In genomic region chr9:117903025-117903424, GRCm38 (mm10) we compare ENCODE assay signal across 9 mouse cellular contexts.
A peak's percentile ranks its signal among the peaks of the same experiment; 100 is the strongest.
DNase-seq lines count a peak whose midpoint lies in the region; ATAC-seq and TF ChIP-seq lines count a peak whose summit lies in the region.
"Had no signal": no experiment of that assay in that cellular context is flagged by ENCODE, and none has a peak within 500 bp of the region (broad histone marks: within the 10 kb centered on the region; RNA-seq: fewer than 3 reads in every experiment).

No protein-coding gene starts in this region.

- TF ChIP-seq EP300 in MEL (IDR thresholded peaks at IDR 0.05; ENCODE audit: low read depth in 1 of 2, low read length in 2 of 2): no peak

- TF ChIP-seq CTCF in forebrain, postnatal 0 days (IDR thresholded peaks at IDR 0.05; ENCODE audit: low read depth): peak; percentile 74
- TF ChIP-seq CTCF in MEL (IDR thresholded peaks at IDR 0.05 in 2 of 3, conservative IDR thresholded peaks at IDR 0.05 in 1 of 3; ENCODE audit: control insufficient read depth in 1 of 3, insufficient read depth in 1 of 3, low read depth in 2 of 3, low read length in 3 of 3, poor library complexity in 1 of 3, severe bottlenecking in 1 of 3): peak in 2 of 3 experiments; percentile 56 to 70; a peak in 4 of 6 replicates

- H3K79me2 ChIP-seq in MEL (ENCODE audit: control insufficient read depth, insufficient read depth, low read length, poor library complexity): no peaks in the 10 kb centered on the region

- 63% methylated on average over 4 of the region's 4 CpGs for WGBS in forebrain, postnatal 0 days
- WGBS in forebrain, embryonic 15.5 days: 64% methylated on average over 4 of the region's 4 CpGs
- 64% methylated on average over 4 of the region's 4 CpGs for WGBS in hindbrain, embryonic 16.5 days
- WGBS in midbrain, embryonic 14.5 days: 64% methylated on average over 4 of the region's 4 CpGs

- intact Hi-C loops in left cerebral cortex, postnatal 25 days (cut with DNase I): loop anchor here (2.0 to 5.0 kb wide), 2 partner anchors 64 to 134 kb away; no protein-coding TSS in a partner anchor

- peak; percentile 75 for TF ChIP-seq RAD21 in MEL (IDR thresholded peaks at IDR 0.05; ENCODE audit: low read depth, low read length)

- H3K4me2 ChIP-seq in forebrain, postnatal 0 days (ENCODE audit: low read depth): no peak overlapping the region
- H3K4me2 ChIP-seq in forebrain, embryonic 15.5 days (replicated peaks): no peak overlapping the region
- no peak overlapping the region for H3K4me2 ChIP-seq in hindbrain, embryonic 16.5 days (ENCODE audit: low read length)
- no peak overlapping the region for H3K4me2 ChIP-seq in midbrain, embryonic 14.5 days (ENCODE audit: low read length)

- H3K4me3 ChIP-seq in forebrain, postnatal 0 days (ENCODE audit: low read depth, low read length): no peak overlapping the region
- no peak overlapping the region for H3K4me3 ChIP-seq in forebrain, embryonic 15.5 days
- H3K4me3 ChIP-seq in MEL (ENCODE audit: control insufficient read depth in 1 of 2, insufficient read depth in 1 of 2, low read depth in 2 of 2, low read length in 2 of 2): no peak overlapping the region
- H3K4me3 ChIP-seq in hindbrain, embryonic 16.5 days (ENCODE audit: low read length): no peak overlapping the region
- no peak overlapping the region for H3K4me3 ChIP-seq in midbrain, embryonic 14.5 days (replicated peaks; ENCODE audit: low read depth, low read length)

- H3K9me3 ChIP-seq in forebrain, postnatal 0 days (ENCODE audit: low read length): no peaks in the 10 kb centered on the region
- H3K9me3 ChIP-seq in forebrain, embryonic 15.5 days: no peaks in the 10 kb centered on the region
- H3K9me3 ChIP-seq in MEL (replicated peaks; ENCODE audit: insufficient read depth, low read length): no peaks in the 10 kb centered on the region
- no peaks in the 10 kb centered on the region for H3K9me3 ChIP-seq in hindbrain, embryonic 16.5 days (ENCODE audit: control insufficient read depth, low read length)
- H3K9me3 ChIP-seq in midbrain, embryonic 14.5 days (ENCODE audit: control insufficient read depth, low read length): no peaks in the 10 kb centered on the region

- H3K27ac ChIP-seq in forebrain, postnatal 0 days (ENCODE audit: low read depth, low read length): no peak overlapping the region
- no peak overlapping the region for H3K27ac ChIP-seq in forebrain, embryonic 15.5 days (replicated peaks)
- no peak overlapping the region for H3K27ac ChIP-seq in MEL (ENCODE audit: control insufficient read depth, low read depth, low read length)
- no peak overlapping the region for H3K27ac ChIP-seq in hindbrain, embryonic 16.5 days (ENCODE audit: low read depth, low read length)
- H3K27ac ChIP-seq in midbrain, embryonic 14.5 days (replicated peaks; ENCODE audit: low read depth, low read length): no peak overlapping the region

- no peaks in the 10 kb centered on the region for H3K27me3 ChIP-seq in forebrain, postnatal 0 days (ENCODE audit: insufficient read depth, low read length)
- no peaks in the 10 kb centered on the region for H3K27me3 ChIP-seq in forebrain, embryonic 15.5 days
- H3K27me3 ChIP-seq in MEL (ENCODE audit: control insufficient read depth in 1 of 2, insufficient read depth in 2 of 2, low read length in 2 of 2): no peaks in the 10 kb centered on the region
- no peaks in the 10 kb centered on the region for H3K27me3 ChIP-seq in hindbrain, embryonic 16.5 days (replicated peaks; ENCODE audit: control insufficient read depth, insufficient read depth, low read length)
- no peaks in the 10 kb centered on the region for H3K27me3 ChIP-seq in midbrain, embryonic 14.5 days (ENCODE audit: control insufficient read depth, insufficient read depth, low read length)

- no peaks in the 10 kb centered on the region for H3K4me1 ChIP-seq in forebrain, postnatal 0 days (ENCODE audit: insufficient read depth)
- H3K4me1 ChIP-seq in forebrain, embryonic 15.5 days: no peaks in the 10 kb centered on the region
- no peaks in the 10 kb centered on the region for H3K4me1 ChIP-seq in MEL (ENCODE audit: control insufficient read depth in 1 of 2, insufficient read depth in 2 of 2, low read length in 2 of 2)
- H3K4me1 ChIP-seq in hindbrain, embryonic 16.5 days (ENCODE audit: control insufficient read depth, insufficient read depth, low read depth, low read length): no peaks in the 10 kb centered on the region
- H3K4me1 ChIP-seq in midbrain, embryonic 14.5 days (ENCODE audit: control insufficient read depth, insufficient read depth, low read length): no peaks in the 10 kb centered on the region

- H3K9ac ChIP-seq in forebrain, postnatal 0 days: no peak overlapping the region
- H3K9ac ChIP-seq in forebrain, embryonic 15.5 days (replicated peaks): no peak overlapping the region
- H3K9ac ChIP-seq in MEL (ENCODE audit: control insufficient read depth, low read depth, low read length, poor library complexity, severe bottlenecking): no peak overlapping the region
- no peak overlapping the region for H3K9ac ChIP-seq in hindbrain, embryonic 16.5 days (ENCODE audit: low read depth, low read length)
- no peak overlapping the region for H3K9ac ChIP-seq in midbrain, embryonic 14.5 days (replicated peaks; ENCODE audit: low read length)

- H3K36me3 ChIP-seq in forebrain, postnatal 0 days (ENCODE audit: insufficient read depth): no peaks in the 10 kb centered on the region
- H3K36me3 ChIP-seq in forebrain, embryonic 15.5 days: no peaks in the 10 kb centered on the region
- H3K36me3 ChIP-seq in MEL (ENCODE audit: control insufficient read depth in 1 of 2, insufficient read depth in 2 of 2, low read length in 2 of 2): no peaks in the 10 kb centered on the region
- H3K36me3 ChIP-seq in hindbrain, embryonic 16.5 days (ENCODE audit: control insufficient read depth, insufficient read depth, low read length): no peaks in the 10 kb centered on the region
- H3K36me3 ChIP-seq in midbrain, embryonic 14.5 days (ENCODE audit: control insufficient read depth, insufficient read depth, low read length): no peaks in the 10 kb centered on the region
- H3K36me3 ChIP-seq: G1E had no signal

- peak; percentile 69 for ATAC-seq in forebrain, postnatal 0 days
- ATAC-seq in forebrain, embryonic 15.5 days (replicated peaks): no peak
- ATAC-seq in hindbrain, embryonic 16.5 days: peak; percentile 64
- ATAC-seq in midbrain, embryonic 14.5 days (ENCODE audit: low FRiP score, low TSS enrichment): no peak

- no peak for TF ChIP-seq POLR2A in MEL (IDR thresholded peaks at IDR 0.05; ENCODE audit: control insufficient read depth in 1 of 2, insufficient read depth in 1 of 2, low read depth in 1 of 2, low read length in 2 of 2, poor library complexity in 1 of 2)

- peak; percentile 57 for DNase-seq in forebrain, postnatal 0 days
- DNase-seq in MEL (ENCODE audit: low read depth, low spot score): peak; percentile 53
- peak; percentile 64 to 66 for DNase-seq in cerebellum, postnatal 36 days
- DNase-seq in left cerebral cortex, postnatal 25 days (ENCODE audit: low spot score in 2 of 2): peak; percentile 30 to 47
- peak; percentile 76 for DNase-seq in midbrain, embryonic 14.5 days
- DNase-seq in thymus, postnatal 4 days: peak; percentile 27

TF ChIP-seq in MEL, 35 proteins besides CTCF, POLR2A, EP300 and RAD21:
- TF ChIP-seq CHD2 (IDR thresholded peaks at IDR 0.05; ENCODE audit: low read length) (no peak), RCOR1 (IDR thresholded peaks at IDR 0.05; ENCODE audit: low read depth, low read length) (no peak), MAFK (IDR thresholded peaks at IDR 0.05; ENCODE audit: borderline replicate concordance, low read depth, low read length) (no peak), GABPA (IDR thresholded peaks at IDR 0.05; ENCODE audit: low read depth, low read length) (no peak), TBP (IDR thresholded peaks at IDR 0.05; ENCODE audit: low read depth, low read length) (no peak), ZC3H11A (IDR thresholded peaks at IDR 0.05; ENCODE audit: low read depth, low read length) (peak; percentile 64), MAZ (IDR thresholded peaks at IDR 0.05; ENCODE audit: low read depth, low read length) (no peak), JUND (IDR thresholded peaks at IDR 0.05; ENCODE audit: low read depth, low read length) (no peak), ELF1 (IDR thresholded peaks at IDR 0.05; ENCODE audit: low read depth, low read length) (no peak), SMC3 (IDR thresholded peaks at IDR 0.05; ENCODE audit: low read depth, low read length) (peak; percentile 74), ZMIZ1 (IDR thresholded peaks at IDR 0.05; ENCODE audit: low read depth, low read length) (no peak)
TF ChIP-seq in MEL: peak in this region for 2.

Comparison
In these comparisons a context has a peak if more than half of its experiments do, and no peak if none do; other contexts are left out.
1. ATAC-seq: peak in forebrain, postnatal 0 days (single experiment) and hindbrain, embryonic 16.5 days (single experiment); none in forebrain, embryonic 15.5 days (single experiment) and midbrain, embryonic 14.5 days (single experiment).
2. Peak in every context shown above with its lines, with median percentiles within 50 percentile points of each other: DNase-seq.